Mouse (Mus musculus) embryo, embryonic 11 days (tissue): ENCODE measurements around the gene Endod1.

Experiments used
- DNase-seq: peaks from one replicate; pipeline ENCODE4 v3.0.0-alpha.2; 2015

The Endod1 gene

DNA sequence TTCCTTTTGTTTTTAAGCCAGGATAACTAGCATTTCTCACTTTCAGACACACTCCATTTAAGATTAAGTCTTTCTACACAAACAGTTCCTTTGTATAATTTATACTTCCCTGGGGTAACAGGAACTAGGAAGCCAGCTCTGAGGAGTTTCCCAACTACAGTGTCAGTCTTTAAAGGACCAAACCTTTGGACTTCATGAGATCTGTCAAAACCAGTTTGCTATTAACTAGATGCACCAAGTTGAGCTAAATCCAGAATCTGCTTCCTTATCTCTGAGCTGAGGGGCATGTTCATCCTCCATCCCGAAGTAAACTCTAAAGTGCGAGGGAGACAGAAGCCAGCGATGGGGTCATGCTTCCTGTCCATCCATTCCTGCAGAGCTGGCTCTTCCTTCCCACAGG is 74.0 kb downstream of the Endod1 start:
- no peak for DNase-seq

DNA sequence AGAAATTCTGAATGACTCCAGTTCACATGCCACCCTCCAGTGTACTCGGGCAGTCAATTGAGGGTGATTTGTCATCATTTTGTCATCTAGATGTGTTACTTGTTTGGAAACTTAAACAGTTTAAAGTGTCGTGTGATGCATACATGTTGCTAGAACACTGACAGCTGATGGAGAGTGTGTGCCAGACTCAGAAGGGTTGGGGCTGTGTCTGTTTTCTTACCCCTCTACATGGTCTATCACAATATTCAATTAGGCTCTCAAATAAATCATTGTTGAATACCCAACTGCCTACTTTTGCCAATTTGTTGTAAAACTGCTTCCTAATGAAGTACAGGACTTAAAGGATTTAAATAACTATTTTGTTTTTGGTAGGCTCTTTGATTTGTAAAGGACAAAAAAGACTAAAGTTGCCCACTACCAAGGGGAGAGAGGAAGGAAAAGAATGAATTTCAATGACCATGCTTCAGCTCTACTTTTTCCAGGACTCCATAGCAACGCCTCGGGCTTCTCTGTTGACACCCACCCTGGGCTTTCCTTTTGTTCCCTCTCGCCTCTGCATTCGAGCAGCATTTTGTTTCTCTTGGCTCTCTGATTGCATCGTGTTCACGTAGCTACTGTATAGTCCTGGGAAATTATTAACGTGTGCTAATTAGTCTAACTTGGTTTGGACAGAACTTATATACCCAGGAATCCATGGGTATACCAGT is 76.9 kb downstream of the Endod1 start:
- peak; percentile 12 for DNase-seq
